Mouse (Mus musculus) left cerebral cortex, adult 2 months (tissue): ENCODE results near the gene Vmn2r20. TPM values are rescaled to one million over a fixed set of nuclear protein-coding genes. Genes with fewer than 3 reads are reported as not detected.
A peak's percentile ranks its signal among the peaks of the same experiment; 100 is the strongest.
"Not testable (repeated sequence)": the region's sequence is repeated elsewhere in the genome, so short reads cannot be mapped to it uniquely, and the experiment has no call there.

ENCODE experiments used
- DNase-seq, 2 experiments: peaks; one replicate each; pipeline ENCODE4 v3.0.0; 2021 to 2022; ENCODE audit warnings: low spot score in 2 of 2, mixed read lengths in 1 of 2; ENCODE audit errors: extremely low spot score in 1 of 2
- H3K27ac ChIP-seq: fragments of 200-600 bp; 2 replicates; pipeline ENCODE4 v1.8.1; 2022
- H3K4me3 ChIP-seq: fragments of 200-600 bp; 2 replicates; pipeline ENCODE4 v1.8.1; 2022
- CTCF ChIP-seq: fragments of 200-600 bp; IDR thresholded peaks from 2 replicates; pipeline ENCODE4 v1.8.1; 2022; ENCODE audit warnings: antibody characterized with exemption, mild to moderate bottlenecking, moderate library complexity
- intact Hi-C: fragments of 180-260 bp; cut with DNase I; formaldehyde crosslinking; loops from one replicate; pipeline ENCODE4 v1.15.1; 2025
- long read RNA-seq, 2 experiments: library from polyadenylated mRNA; stranded (forward); transcript quantifications; one replicate each; pipeline ENCODE4 v2.0.0; 2021; ENCODE audit warnings: borderline mapping rate in 2 of 2
- total RNA-seq, 2 experiments: library from RNA; stranded (reverse); gene quantifications; 2 replicates each; pipeline ENCODE4 v1.2.3; 2021

Vmn2r20 gene
- not detected for total RNA-seq
- long read RNA-seq, experiment 1 = 0 reads
- long read RNA-seq, experiment 2 = 0 reads

- H3K27ac ChIP-seq, H3K4me3 ChIP-seq, DNase-seq, intact Hi-C loops: not testable (repeated sequence)
Observed at GRCm38 (mm10) chr6:123418016-123418415, at the start of gene Vmn2r20. Gene Vmn2r20, minus strand, starts transcription at chr6:123418116.

DNA sequence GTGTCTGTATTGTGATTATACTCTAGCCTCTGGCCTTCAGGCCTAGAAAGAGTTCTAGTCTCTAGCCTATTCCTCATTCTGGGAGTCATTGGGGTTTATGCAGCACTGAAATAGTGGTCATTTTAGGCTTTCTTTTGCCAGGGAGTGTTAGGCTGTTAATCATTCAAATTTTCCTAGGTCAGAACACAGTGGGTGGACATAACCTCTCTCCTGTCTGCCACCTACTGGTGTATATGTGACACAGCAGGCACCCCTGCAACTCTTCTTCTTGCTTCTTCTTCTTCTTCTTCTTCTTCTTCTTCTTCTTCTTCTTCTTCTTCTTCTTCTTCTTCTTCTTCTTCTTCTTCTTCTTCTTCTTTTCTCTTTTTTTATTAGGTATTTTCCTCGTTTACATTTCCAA lies 6.5 kb upstream of the Vmn2r20 start:
- intact Hi-C loops, H3K27ac ChIP-seq, DNase-seq, H3K4me3 ChIP-seq: not testable (repeated sequence)

DNA sequence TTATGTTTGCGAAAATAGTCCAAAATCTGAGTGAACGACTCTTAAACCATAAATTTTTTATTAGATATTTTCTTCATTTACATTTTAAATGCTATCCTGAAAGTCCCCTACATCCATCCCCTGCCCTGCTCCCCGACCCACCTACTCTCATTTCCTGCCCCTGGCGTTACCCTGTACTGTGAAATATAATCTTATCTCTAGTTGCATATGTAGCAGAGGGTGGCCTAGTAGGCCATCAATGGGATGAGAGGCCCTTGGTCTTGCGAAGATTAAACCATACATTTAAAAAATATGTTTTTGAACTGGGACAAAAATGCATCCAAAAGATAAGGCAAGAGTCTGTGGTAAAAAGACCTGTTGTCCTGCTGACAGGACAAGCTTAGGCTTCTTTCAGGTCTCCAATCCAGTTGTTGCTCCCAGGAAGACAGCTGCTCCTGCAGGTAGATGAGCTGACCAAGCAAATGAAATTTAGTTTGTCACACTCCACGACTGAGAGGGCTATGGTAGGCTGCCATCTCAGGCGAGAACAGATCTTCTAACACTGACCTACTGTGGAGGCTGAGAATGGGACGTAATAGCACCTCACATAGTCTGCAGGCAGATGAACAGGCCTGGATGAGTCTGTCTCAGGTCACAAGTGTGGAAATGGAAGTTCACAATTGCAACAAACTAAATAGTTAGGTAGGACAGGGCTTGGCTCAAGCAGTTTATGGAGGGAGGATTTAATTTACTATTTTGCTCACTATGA lies 10.8 kb downstream of the Vmn2r20 start:
- intact Hi-C loops, H3K27ac ChIP-seq, DNase-seq, H3K4me3 ChIP-seq: not testable (repeated sequence)

GRCm38 (mm10) chr6:123388824-123389223 lies 29.1 kb downstream of the Vmn2r20 start:
- H3K27ac ChIP-seq, H3K4me3 ChIP-seq, intact Hi-C loops, DNase-seq: not testable (repeated sequence)

GRCm38 (mm10) chr6:123346141-123346540 lies 71.8 kb downstream of the Vmn2r20 start:
- intact Hi-C loops = no loop called here
- Histone ChIP-seq H3K4me3 (no peak overlapping the region), H3K27ac (no peak overlapping the region)
- no peak for DNase-seq
- TF ChIP-seq CTCF = no peak

DNA sequence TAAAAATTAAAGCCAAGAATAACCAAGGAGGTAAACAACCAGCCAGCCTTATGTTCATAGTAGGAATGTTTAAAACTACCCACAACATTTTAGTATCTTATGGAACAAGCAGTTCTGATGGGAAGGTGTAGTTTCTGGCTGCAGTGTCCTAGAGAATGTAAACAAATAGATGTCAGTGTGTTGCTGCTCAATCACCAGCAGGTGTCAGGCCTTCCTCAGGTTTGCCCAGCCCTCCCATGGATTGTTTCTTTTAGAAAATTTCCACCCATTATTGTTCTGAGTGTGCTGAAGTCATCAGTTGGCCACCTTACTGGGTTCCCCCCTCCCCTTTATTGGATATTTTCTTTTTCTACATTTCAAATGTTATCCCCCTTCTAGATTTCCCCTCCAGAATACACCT lies 77.8 kb downstream of the Vmn2r20 start:
- H3K27ac ChIP-seq = no peak overlapping the region
- H3K4me3 ChIP-seq = no peak overlapping the region
- DNase-seq = peak in 1 of 2 experiments; percentile 10
- TF ChIP-seq CTCF = peak; percentile 56
- intact Hi-C loops = loop anchor here (2.0 kb wide), 1 partner anchor 921 kb away; no protein-coding TSS in a partner anchor

DNA sequence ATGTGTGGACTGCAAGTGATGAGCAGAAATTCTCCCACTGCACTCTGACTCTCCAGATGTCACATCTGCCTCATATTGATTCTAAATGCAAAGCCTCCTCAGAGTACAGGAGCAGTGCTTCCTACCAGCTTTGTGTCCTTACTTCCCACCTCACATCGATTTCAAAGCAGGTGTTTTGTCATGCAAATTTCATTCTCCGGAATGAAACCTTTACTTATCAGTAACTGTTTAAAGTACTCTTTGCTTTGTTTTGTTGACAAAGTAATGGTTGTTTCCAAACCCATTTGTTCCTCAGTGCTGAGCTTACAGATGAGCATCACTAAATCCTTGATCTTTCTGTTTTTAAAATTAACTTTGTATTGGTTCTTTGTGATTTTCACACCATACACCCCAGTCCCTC lies 85.4 kb downstream of the Vmn2r20 start:
- intact Hi-C loops = no loop called here
- no peak overlapping the region for H3K27ac ChIP-seq
- TF ChIP-seq CTCF = no peak
- H3K4me3 ChIP-seq = no peak overlapping the region
- DNase-seq = no peak

Other genes starting within 250 kb of the Vmn2r20 start
- not detected for gene Clec4b2, start 245.2 kb downstream of the Vmn2r20 start, total RNA-seq
- gene Clec4n, start 188.3 kb downstream of the Vmn2r20 start, total RNA-seq = not detected
- not detected for gene Clec4d, start 156.0 kb downstream of the Vmn2r20 start, total RNA-seq
- gene Clec4e, start 128.2 kb downstream of the Vmn2r20 start, total RNA-seq = not detected
- gene Vmn2r19, start 109.8 kb downstream of the Vmn2r20 start, total RNA-seq = not detected
- gene Vmn2r21, start 115.3 kb upstream of the Vmn2r20 start, total RNA-seq = not detected
- gene Vmn2r22, start 232.6 kb upstream of the Vmn2r20 start, total RNA-seq = not detected